Mouse (Mus musculus) stomach, embryonic 16.5 days (tissue): ENCODE measurements around the gene Slc7a1. TPM values are rescaled to one million over a fixed set of nuclear protein-coding genes. Genes with fewer than 3 reads are reported as not detected.

Source experiments
- ATAC-seq: fragments of 200-750 bp; cut with Nextera tagmentation; 2 replicates; pipeline ENCODE4 v1.8.0; 2017; ENCODE audit warnings: moderate number of reproducible peaks, moderate TSS enrichment; ENCODE audit not compliant: insufficient read depth, low FRiP score
- H3K27ac ChIP-seq: fragments of 300-500 bp; sonication (generic); 2 replicates; pipeline ENCODE4 v1.5.1; 2014; ENCODE audit warnings: low read length
- H3K27me3 ChIP-seq: fragments of 300-500 bp; sonication (generic); 2 replicates; pipeline ENCODE4 v1.6.1; 2014; ENCODE audit warnings: low read length, control low read depth, mixed read lengths; ENCODE audit not compliant: control insufficient read depth, insufficient read depth
- H3K36me3 ChIP-seq: fragments of 300-500 bp; sonication (generic); 2 replicates; pipeline ENCODE4 v1.6.1; 2014; ENCODE audit warnings: low read length; ENCODE audit not compliant: control insufficient read depth, insufficient read depth
- H3K4me1 ChIP-seq: fragments of 300-500 bp; sonication (generic); 2 replicates; pipeline ENCODE4 v1.6.1; 2014; ENCODE audit warnings: low read length, control low read depth, mixed read lengths; ENCODE audit not compliant: control insufficient read depth, insufficient read depth
- H3K4me2 ChIP-seq: fragments of 300-500 bp; sonication (generic); 2 replicates; pipeline ENCODE4 v1.6.1; 2014; ENCODE audit warnings: low read depth, low read length, mixed read lengths
- H3K4me3 ChIP-seq: fragments of 300-500 bp; sonication (generic); replicated peaks from 2 replicates; pipeline ENCODE4 v1.5.1; 2014; ENCODE audit warnings: mild to moderate bottlenecking, low read length
- H3K9ac ChIP-seq: fragments of 300-500 bp; sonication (generic); 2 replicates; pipeline ENCODE4 v1.6.1; 2014; ENCODE audit warnings: low read length
- H3K9me3 ChIP-seq: fragments of 300-500 bp; sonication (generic); replicated peaks from 2 replicates; pipeline ENCODE4 v1.6.1; 2016; ENCODE audit warnings: low read length, control low read depth; ENCODE audit not compliant: control insufficient read depth
- WGBS: fragments of 180-500 bp; shearing (Covaris S2); extraction: QIAGEN DNeasy Blood & Tissue Kit; methylation state at CpG from one replicate; pipeline ENCODE4 v1.1.7; 2014; 5-methylcytosine and 5-hydroxymethylcytosine counted together
- polyA plus RNA-seq: library from polyadenylated mRNA; unstranded; fragments of >200 nt; fragmentation: Nextera tagmentation; extraction: Ambion mirVana; gene quantifications from 2 replicates; pipeline ENCODE4 v1.2.1, GENCODE M21; 2015

The Slc7a1 gene
- polyA plus RNA-seq, 1 experiment from 2014 or later = 24.8 TPM

- H3K36me3 ChIP-seq = no peaks in the 10 kb centered on the region
- WGBS = 77% methylated on average over 11 of the region's 11 CpGs
- no peak overlapping the region for H3K9ac ChIP-seq
- H3K9me3 ChIP-seq = no peaks in the 10 kb centered on the region
- no peak for ATAC-seq
- H3K27ac ChIP-seq = no peak overlapping the region
- H3K4me1 ChIP-seq = no peaks in the 10 kb centered on the region
- peak overlapping the region; percentile 7 for H3K4me3 ChIP-seq
- H3K4me2 ChIP-seq = no peak overlapping the region
- no peaks in the 10 kb centered on the region for H3K27me3 ChIP-seq
These were observed 96.7 kb downstream of the Slc7a1 start for GRCm38 (mm10) chr5:148302968-148303367.

- no peak overlapping the region for H3K9ac ChIP-seq
- 89% methylated on average over 7 of the region's 7 CpGs for WGBS
- no peak for ATAC-seq
These were observed 106.4 kb downstream of the Slc7a1 start for GRCm38 (mm10) chr5:148293346-148293745.

GRCm38 (mm10) chr5:148292862-148293261 lies 106.8 kb downstream of the Slc7a1 start:
- no peak for ATAC-seq
- H3K9ac ChIP-seq = no peak overlapping the region
- WGBS = 77% methylated on average over 7 of the region's 7 CpGs
- no peak overlapping the region for H3K4me2 ChIP-seq
- H3K4me1 ChIP-seq = no peaks in the 10 kb centered on the region
- H3K9me3 ChIP-seq = no peaks in the 10 kb centered on the region; the same call in 1 of the 2 replicates
- H3K36me3 ChIP-seq = no peaks in the 10 kb centered on the region
- no peak overlapping the region for H3K4me3 ChIP-seq
- no peaks in the 10 kb centered on the region for H3K27me3 ChIP-seq
- no peak overlapping the region for H3K27ac ChIP-seq

More at GRCm38 (mm10) chr5:148293346-148293745, 106.4 kb downstream of the Slc7a1 start:
- H3K9me3 ChIP-seq = no peaks in the 10 kb centered on the region; the same call in 1 of the 2 replicates
- H3K4me1 ChIP-seq = no peaks in the 10 kb centered on the region
- H3K27me3 ChIP-seq = no peaks in the 10 kb centered on the region
- H3K4me2 ChIP-seq = no peak overlapping the region
- H3K36me3 ChIP-seq = no peaks in the 10 kb centered on the region
- H3K4me3 ChIP-seq = no peak overlapping the region
- H3K27ac ChIP-seq = no peak overlapping the region

GRCm38 (mm10) chr5:148289951-148290350 lies 109.8 kb downstream of the Slc7a1 start:
- H3K4me1 ChIP-seq = no peaks in the 10 kb centered on the region
- H3K9ac ChIP-seq = no peak overlapping the region
- ATAC-seq = no peak
- no peaks in the 10 kb centered on the region for H3K27me3 ChIP-seq
- H3K36me3 ChIP-seq = no peaks in the 10 kb centered on the region
- no peak overlapping the region for H3K4me3 ChIP-seq
- WGBS = 66% methylated on average over 7 of the region's 7 CpGs
- H3K9me3 ChIP-seq = no peaks in the 10 kb centered on the region; the same call in 1 of the 2 replicates
- H3K27ac ChIP-seq = no peak overlapping the region
- no peak overlapping the region for H3K4me2 ChIP-seq

GRCm38 (mm10) chr5:148288804-148289203 lies 110.9 kb downstream of the Slc7a1 start:
- Histone ChIP-seq H3K9me3 (no peaks in the 10 kb centered on the region; the same call in 1 of the 2 replicates), H3K4me1 (no peaks in the 10 kb centered on the region), H3K27me3 (no peaks in the 10 kb centered on the region), H3K9ac (no peak overlapping the region), H3K27ac (no peak overlapping the region), H3K4me2 (no peak overlapping the region), H3K4me3 (no peak overlapping the region), H3K36me3 (no peaks in the 10 kb centered on the region)
- no peak for ATAC-seq
- 70% methylated on average over 18 of the region's 18 CpGs for WGBS

GRCm38 (mm10) chr5:148287529-148287928 lies 112.2 kb downstream of the Slc7a1 start:
- Histone ChIP-seq H3K27ac (no peak overlapping the region), H3K9ac (no peak overlapping the region), H3K36me3 (no peaks in the 10 kb centered on the region), H3K27me3 (no peaks in the 10 kb centered on the region), H3K4me2 (no peak overlapping the region), H3K9me3 (no peaks in the 10 kb centered on the region), H3K4me1 (no peaks in the 10 kb centered on the region), H3K4me3 (no peak overlapping the region)
- ATAC-seq = no peak
- WGBS = 86% methylated on average over 5 of the region's 5 CpGs

GRCm38 (mm10) chr5:148283584-148283983 lies 116.1 kb downstream of the Slc7a1 start:
- Histone ChIP-seq H3K27ac (no peak overlapping the region), H3K36me3 (no peaks in the 10 kb centered on the region), H3K9me3 (no peaks in the 10 kb centered on the region), H3K9ac (no peak overlapping the region), H3K27me3 (no peaks in the 10 kb centered on the region), H3K4me3 (no peak overlapping the region), H3K4me1 (no peaks in the 10 kb centered on the region), H3K4me2 (no peak overlapping the region)
- 77% methylated on average over 3 of the region's 3 CpGs for WGBS
- no peak for ATAC-seq

GRCm38 (mm10) chr5:148283177-148283576 lies 116.5 kb downstream of the Slc7a1 start:
- H3K4me1 ChIP-seq = no peaks in the 10 kb centered on the region
- H3K9ac ChIP-seq = no peak overlapping the region
- no peak overlapping the region for H3K4me2 ChIP-seq
- no peaks in the 10 kb centered on the region for H3K9me3 ChIP-seq
- no peak overlapping the region for H3K27ac ChIP-seq
- no peak for ATAC-seq
- no peaks in the 10 kb centered on the region for H3K36me3 ChIP-seq
- no peaks in the 10 kb centered on the region for H3K27me3 ChIP-seq
- no peak overlapping the region for H3K4me3 ChIP-seq
- WGBS = 72% methylated on average over 2 of the region's 2 CpGs

GRCm38 (mm10) chr5:148282631-148283030 lies 117.1 kb downstream of the Slc7a1 start:
- Histone ChIP-seq H3K9ac (no peak overlapping the region), H3K27ac (no peak overlapping the region), H3K36me3 (no peaks in the 10 kb centered on the region), H3K4me3 (no peak overlapping the region), H3K4me1 (no peaks in the 10 kb centered on the region), H3K27me3 (no peaks in the 10 kb centered on the region), H3K9me3 (no peaks in the 10 kb centered on the region), H3K4me2 (no peak overlapping the region)
- WGBS = 90% methylated on average over 5 of the region's 5 CpGs
- no peak for ATAC-seq

GRCm38 (mm10) chr5:148282093-148282492 lies 117.6 kb downstream of the Slc7a1 start:
- H3K36me3 ChIP-seq = no peaks in the 10 kb centered on the region
- H3K4me2 ChIP-seq = no peak overlapping the region
- H3K27me3 ChIP-seq = no peaks in the 10 kb centered on the region

More at GRCm38 (mm10) chr5:148282093-148282492, 117.6 kb downstream of the Slc7a1 start:
- 82% methylated on average over 6 of the region's 6 CpGs for WGBS
- no peak overlapping the region for H3K9ac ChIP-seq
- no peaks in the 10 kb centered on the region for H3K9me3 ChIP-seq
- ATAC-seq = no peak
- no peak overlapping the region for H3K27ac ChIP-seq
- H3K4me1 ChIP-seq = no peaks in the 10 kb centered on the region
- H3K4me3 ChIP-seq = no peak overlapping the region
